Mouse (Mus musculus) intestine, postnatal 0 days (tissue): ENCODE measurements around the gene Tyrobp. TPM values are rescaled to one million over a fixed set of nuclear protein-coding genes. Genes with fewer than 3 reads are reported as not detected.

Experiments
- ATAC-seq: fragments of 200-750 bp; cut with Nextera tagmentation; 2 replicates; pipeline ENCODE4 v1.8.0; 2017; ENCODE audit warnings: mild to moderate bottlenecking, moderate TSS enrichment, moderate library complexity
- H3K27ac ChIP-seq: fragments of 300-500 bp; sonication (generic); 2 replicates; pipeline ENCODE4 v1.5.1; 2014; ENCODE audit warnings: mild to moderate bottlenecking, low read depth, low read length, moderate library complexity
- H3K27me3 ChIP-seq: fragments of 300-500 bp; sonication (generic); replicated peaks from 2 replicates; pipeline ENCODE4 v1.6.1; 2014; ENCODE audit warnings: low read length, mixed read lengths; ENCODE audit not compliant: control insufficient read depth, insufficient read depth
- H3K36me3 ChIP-seq: fragments of 300-500 bp; sonication (generic); 2 replicates; pipeline ENCODE4 v1.6.1; 2014; ENCODE audit warnings: mild to moderate bottlenecking, moderate library complexity; ENCODE audit not compliant: control insufficient read depth, insufficient read depth
- H3K4me1 ChIP-seq: fragments of 300-500 bp; sonication (generic); replicated peaks from 2 replicates; pipeline ENCODE4 v1.6.1; 2014; ENCODE audit warnings: antibody characterized with exemption, low read length, mixed read lengths; ENCODE audit not compliant: control insufficient read depth, insufficient read depth
- H3K4me2 ChIP-seq: fragments of 300-500 bp; sonication (generic); replicated peaks from 2 replicates; pipeline ENCODE4 v1.6.1; 2014; ENCODE audit warnings: low read depth, mild to moderate bottlenecking, moderate library complexity
- H3K4me3 ChIP-seq: fragments of 300-500 bp; sonication (generic); 2 replicates; pipeline ENCODE4 v1.5.1; 2014; ENCODE audit warnings: low read depth, low read length
- H3K9ac ChIP-seq: fragments of 300-500 bp; sonication (generic); 2 replicates; pipeline ENCODE4 v1.6.1; 2014; ENCODE audit warnings: mild to moderate bottlenecking, low read depth, low read length
- H3K9me3 ChIP-seq: fragments of 300-500 bp; sonication (generic); 2 replicates; pipeline ENCODE4 v1.6.1; 2016; ENCODE audit warnings: mixed run types; ENCODE audit not compliant: control insufficient read depth
- CTCF ChIP-seq: sonication (generic); IDR thresholded peaks from 2 replicates; pipeline ENCODE4 v1.5.1; 2016; ENCODE audit warnings: low read depth, mild to moderate bottlenecking, control low read depth, antibody characterized with exemption, moderate library complexity
- WGBS: fragments of 180-500 bp; shearing (Covaris S2); extraction: QIAGEN DNeasy Blood & Tissue Kit; methylation state at CpG from one replicate; pipeline ENCODE4 v1.1.7; 2014; 5-methylcytosine and 5-hydroxymethylcytosine counted together
- polyA plus RNA-seq: library from polyadenylated mRNA; unstranded; fragments of >200 nt; fragmentation: Nextera tagmentation; extraction: Ambion mirVana; gene quantifications from 2 replicates; pipeline ENCODE4 v1.2.1, GENCODE M21; 2015

The Tyrobp gene
- polyA plus RNA-seq, 1 experiment from 2014 or later, result 63.6 TPM

DNA sequence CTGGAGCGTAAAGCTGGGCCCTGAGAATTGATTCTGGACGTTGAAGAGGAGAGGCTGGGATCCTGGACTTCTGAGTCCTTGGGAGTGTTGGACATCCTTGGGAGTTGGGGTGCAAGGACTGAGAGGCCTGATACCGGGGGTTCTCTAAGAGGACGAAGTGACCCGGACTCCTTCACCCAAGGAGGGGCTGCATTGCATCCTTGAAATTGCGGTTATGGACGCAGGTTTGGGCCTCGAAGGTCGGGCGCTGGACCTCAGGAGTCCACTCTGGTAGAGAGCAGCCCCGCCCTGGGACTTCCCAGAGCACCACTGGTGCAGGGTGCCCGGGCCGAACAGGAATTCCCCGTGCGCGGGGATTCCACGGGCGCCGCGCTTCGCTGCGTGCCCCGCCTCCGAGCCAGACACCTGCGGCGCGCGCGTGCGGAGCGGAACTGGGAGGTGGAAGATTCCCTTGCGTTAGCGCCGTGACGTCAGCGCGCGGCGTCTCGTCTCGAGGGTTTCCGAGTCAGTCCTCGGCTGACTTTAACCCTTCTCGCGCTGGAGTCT, 8.4 kb downstream of the Tyrobp start:
- peak; percentile 81 for ATAC-seq
- peak overlapping the region; percentile 35 for H3K9ac ChIP-seq
- WGBS, result under 1% methylated on average over 45 of the region's 45 CpGs
- H3K27ac ChIP-seq, result peak overlapping the region; percentile 37
- no peaks in the 10 kb centered on the region for H3K27me3 ChIP-seq
- H3K4me2 ChIP-seq, result peak overlapping the region; percentile 94
- H3K9me3 ChIP-seq, result no peaks in the 10 kb centered on the region
- peaks cover 5% of the 10 kb centered on the region; the same call in 1 of the 2 replicates for H3K4me1 ChIP-seq
- no peak for TF ChIP-seq CTCF
- H3K36me3 ChIP-seq, result peaks cover 18% of the 10 kb centered on the region; the same call in 1 of the 2 replicates
- H3K4me3 ChIP-seq, result peak overlapping the region; percentile 38

DNA sequence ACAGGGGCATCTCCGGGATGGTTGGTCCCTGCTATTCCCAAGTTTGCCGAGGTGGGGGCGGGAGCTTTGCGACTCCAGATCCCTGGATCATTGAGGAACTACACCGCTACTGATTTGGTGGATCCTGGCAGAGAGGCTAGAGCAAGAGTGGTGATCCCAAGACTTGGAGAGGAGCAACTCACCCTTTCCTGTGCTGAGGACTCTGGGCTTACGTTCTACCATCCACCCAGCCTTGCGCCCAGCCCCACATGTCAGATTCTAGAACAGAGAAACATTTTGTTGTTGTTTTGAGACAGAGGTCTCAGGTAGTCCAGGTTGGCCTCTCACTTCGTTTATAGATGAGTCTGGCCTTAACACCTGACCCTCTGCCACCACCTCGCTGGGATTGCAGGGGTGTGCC, 9.0 kb downstream of the Tyrobp start:
- 0 out of 2 replicates have a peak, but pooled peaks have one; percentile 1 for ATAC-seq
- Histone ChIP-seq H3K4me1 (peaks cover 5% of the 10 kb centered on the region; the same call in 1 of the 2 replicates), H3K4me2 (peak overlapping the region; percentile 94), H3K27me3 (no peaks in the 10 kb centered on the region), H3K9ac (peak overlapping the region; percentile 35), H3K36me3 (peaks cover 24% of the 10 kb centered on the region; the same call in 1 of the 2 replicates), H3K4me3 (peak overlapping the region; percentile 38), H3K9me3 (no peaks in the 10 kb centered on the region), H3K27ac (peak overlapping the region; percentile 37)
- WGBS, result 7% methylated on average over 9 of the region's 9 CpGs
- TF ChIP-seq CTCF, result no peak

DNA sequence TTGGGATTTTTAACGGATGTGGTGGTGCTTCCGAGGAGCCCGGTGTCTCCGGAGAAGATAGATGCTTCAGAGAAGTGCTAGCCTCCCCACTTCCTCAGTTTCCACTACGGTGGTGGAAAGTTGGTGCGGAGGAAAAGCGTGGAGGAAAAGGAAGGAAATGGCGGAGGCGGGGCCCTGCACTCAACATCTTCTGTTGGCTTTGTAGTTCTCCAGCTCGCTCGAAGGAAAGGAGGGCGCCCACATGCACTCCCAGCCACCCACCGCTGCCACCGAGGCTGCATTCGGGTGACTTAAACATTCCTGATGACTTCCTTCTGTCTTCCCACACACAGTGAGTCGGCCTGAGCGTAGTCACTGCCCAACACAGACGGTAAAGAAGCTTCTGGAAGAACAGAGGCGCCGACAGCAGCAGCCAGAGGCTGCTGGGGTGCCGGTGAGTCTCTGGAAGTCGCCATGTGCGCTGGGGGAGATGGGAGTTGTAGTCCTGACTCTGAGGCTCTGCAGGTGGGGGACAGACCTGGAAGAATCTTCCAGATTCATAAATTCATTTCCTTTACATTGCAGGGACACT, 9.6 kb downstream of the Tyrobp start:
- Histone ChIP-seq H3K27ac (peak overlapping the region; percentile 37), H3K4me2 (peak overlapping the region; percentile 94)
- 29% methylated on average over 23 of the region's 23 CpGs for WGBS

DNA sequence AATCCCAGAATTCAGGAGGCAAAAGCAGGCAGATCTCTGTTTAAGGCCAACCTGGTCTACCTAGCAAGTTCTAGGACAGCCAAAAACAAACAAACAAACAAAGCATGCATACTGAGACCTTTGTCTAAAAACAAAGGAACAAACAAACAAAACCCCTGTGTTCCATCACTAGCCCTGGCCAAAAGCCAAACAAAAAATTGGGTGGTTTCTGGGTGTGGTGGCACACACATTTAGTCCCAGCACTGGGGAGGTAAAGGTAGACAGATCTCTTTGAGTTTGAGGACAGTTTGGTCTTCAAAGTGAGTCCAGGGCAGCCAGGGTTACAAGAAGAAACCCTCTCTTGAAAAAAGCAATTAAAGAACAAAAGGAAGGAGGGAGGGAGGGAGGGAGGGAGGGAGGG, 15.8 kb downstream of the Tyrobp start:
- H3K4me3 ChIP-seq, result no peak overlapping the region
- H3K4me1 ChIP-seq, result no peaks in the 10 kb centered on the region
- H3K4me2 ChIP-seq, result no peak overlapping the region
- TF ChIP-seq CTCF, result no peak
- no peak for ATAC-seq
- peaks cover 25% of the 10 kb centered on the region; the same call in 1 of the 2 replicates for H3K36me3 ChIP-seq
- no peaks in the 10 kb centered on the region for H3K9me3 ChIP-seq
- no peak overlapping the region for H3K27ac ChIP-seq
- no peak overlapping the region for H3K9ac ChIP-seq
- no peaks in the 10 kb centered on the region for H3K27me3 ChIP-seq

More for the DNA sequence above, 9.6 kb downstream of the Tyrobp start:
- Histone ChIP-seq H3K9me3 (no peaks in the 10 kb centered on the region), H3K27me3 (no peaks in the 10 kb centered on the region), H3K9ac (peak overlapping the region; percentile 35), H3K36me3 (peaks cover 24% of the 10 kb centered on the region; the same call in 1 of the 2 replicates), H3K4me3 (peak overlapping the region; percentile 38), H3K4me1 (peaks cover 5% of the 10 kb centered on the region; the same call in 1 of the 2 replicates)
- TF ChIP-seq CTCF, result no peak
- ATAC-seq, result no peak

DNA sequence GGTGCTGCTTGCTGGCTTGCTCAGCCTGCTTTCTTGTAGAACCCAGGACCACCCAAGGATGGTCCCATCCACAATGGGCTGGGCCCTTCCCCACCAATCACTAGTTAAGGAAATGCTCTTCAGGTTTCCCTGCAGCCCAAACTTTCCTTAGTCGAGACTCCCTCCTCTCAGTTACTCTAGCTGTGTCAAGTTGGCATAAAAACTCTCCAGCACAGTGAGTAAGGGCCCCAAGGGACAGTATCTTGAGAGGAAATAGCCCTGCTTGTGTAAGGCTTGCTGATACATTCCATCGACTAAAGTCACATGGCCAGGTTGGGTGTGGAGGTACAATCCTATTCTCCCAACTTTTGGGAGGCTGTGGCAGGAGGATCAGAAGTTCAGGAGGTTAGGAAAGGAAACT, 16.6 kb downstream of the Tyrobp start:
- Histone ChIP-seq H3K4me1 (no peaks in the 10 kb centered on the region), H3K27me3 (no peaks in the 10 kb centered on the region), H3K9me3 (no peaks in the 10 kb centered on the region), H3K36me3 (peaks cover 22% of the 10 kb centered on the region; the same call in 1 of the 2 replicates), H3K4me3 (no peak overlapping the region), H3K27ac (no peak overlapping the region), H3K4me2 (no peak overlapping the region), H3K9ac (no peak overlapping the region)
- 33% methylated on average over 2 of the region's 2 CpGs for WGBS
- ATAC-seq, result no peak
- no peak for TF ChIP-seq CTCF

DNA sequence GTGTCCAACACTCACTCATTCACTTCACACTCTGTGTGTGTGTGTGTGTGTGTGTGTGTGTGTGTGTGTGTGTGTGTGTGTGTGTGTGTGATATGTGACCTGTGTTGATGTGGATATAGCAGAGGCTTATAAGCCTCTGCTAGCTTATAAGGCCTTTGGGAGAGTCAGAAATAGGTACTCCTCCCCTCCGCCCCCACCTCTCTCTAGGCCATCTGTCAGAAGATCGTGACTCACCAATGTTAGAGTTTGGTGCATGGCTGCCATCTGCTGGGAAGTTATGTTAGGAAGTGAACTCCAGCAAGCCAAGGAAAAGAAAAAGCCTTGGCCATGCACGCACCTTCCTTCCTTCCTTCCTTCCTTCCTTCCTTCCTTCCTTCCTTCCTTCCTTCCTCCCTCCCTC, 18.2 kb downstream of the Tyrobp start:
- H3K9me3 ChIP-seq, result no peaks in the 10 kb centered on the region
- 17% methylated on average over 3 of the region's 3 CpGs for WGBS
- no peak for ATAC-seq
- H3K27me3 ChIP-seq, result no peaks in the 10 kb centered on the region
- H3K9ac ChIP-seq, result no peak overlapping the region
- H3K4me1 ChIP-seq, result no peaks in the 10 kb centered on the region
- peaks cover 11% of the 10 kb centered on the region; the same call in 1 of the 2 replicates for H3K36me3 ChIP-seq
- H3K4me2 ChIP-seq, result no peak overlapping the region
- H3K4me3 ChIP-seq, result no peak overlapping the region
- peak; percentile 80 for TF ChIP-seq CTCF
- H3K27ac ChIP-seq, result no peak overlapping the region
